Mouse (Mus musculus) T-helper 1 cell (primary cell): ENCODE results near the gene Cebpb.

ENCODE experiments used
- in situ Hi-C: fragments of 300-600 bp; cut with MboI, MseI; formaldehyde crosslinking; loops from one replicate; pipeline ENCODE4 v1.15.1; 2025; ENCODE audit warnings: high pct_unique_total_duplicates

The Cebpb gene

DNA sequence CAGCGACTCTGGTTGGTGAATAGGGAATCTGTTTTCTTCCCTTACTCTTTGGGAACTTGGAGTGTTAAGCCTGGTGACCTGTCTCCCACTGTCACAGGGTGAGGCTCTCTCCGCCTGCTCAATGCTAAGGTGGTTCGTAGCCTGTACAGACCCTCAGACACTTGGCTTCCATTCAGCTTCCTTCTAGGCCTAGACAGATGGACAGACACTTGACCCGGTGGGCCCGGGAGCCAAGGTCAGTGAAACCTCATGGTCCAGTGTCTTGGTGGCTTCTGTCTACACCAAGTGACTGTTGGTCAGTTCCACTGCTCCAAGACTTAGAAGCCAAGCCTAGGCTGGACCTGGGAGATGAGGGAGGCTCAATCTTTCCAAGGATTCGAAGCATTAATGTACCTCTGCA, 2.7 kb downstream of the Cebpb start:
- in situ Hi-C loops = no loop called here

DNA sequence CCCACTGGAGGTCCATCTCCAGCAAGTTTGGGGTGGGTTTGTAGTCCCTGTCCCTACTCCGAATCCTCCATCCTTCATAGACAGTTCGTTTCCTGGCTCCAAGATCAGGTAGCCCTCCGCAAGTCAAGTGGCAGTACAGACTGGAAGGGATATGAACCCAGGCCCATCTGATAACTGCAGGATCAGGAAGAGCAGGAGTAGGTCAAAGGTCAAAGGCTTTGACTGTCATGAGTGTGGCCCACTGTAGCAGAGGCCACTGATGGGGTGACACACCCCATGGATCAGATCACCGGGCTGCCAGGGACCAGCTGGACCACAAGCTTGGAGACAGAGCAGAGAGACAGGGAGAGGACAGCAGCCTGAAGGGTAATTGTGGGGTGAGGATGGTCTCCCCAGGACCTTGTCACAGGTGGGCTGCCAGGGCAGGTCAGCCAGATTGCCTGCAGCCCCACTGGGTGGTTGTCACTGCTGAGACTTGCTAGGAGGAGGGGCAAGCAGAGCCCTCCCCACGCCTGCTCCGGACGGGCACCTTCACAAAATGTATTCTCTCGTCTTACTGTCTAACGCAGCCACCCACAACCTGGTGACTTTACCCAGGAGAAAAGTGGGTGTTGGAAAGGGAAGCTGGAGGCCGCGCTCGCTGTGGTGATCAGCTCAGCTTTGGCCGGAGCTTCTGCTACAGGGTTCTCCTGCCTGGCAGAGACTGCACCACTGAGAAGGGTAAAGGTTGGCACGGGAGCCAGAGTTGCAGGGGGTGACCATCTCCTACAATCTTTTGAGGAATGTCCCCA, 3.4 kb downstream of the Cebpb start:
- in situ Hi-C loops = no loop called here

DNA sequence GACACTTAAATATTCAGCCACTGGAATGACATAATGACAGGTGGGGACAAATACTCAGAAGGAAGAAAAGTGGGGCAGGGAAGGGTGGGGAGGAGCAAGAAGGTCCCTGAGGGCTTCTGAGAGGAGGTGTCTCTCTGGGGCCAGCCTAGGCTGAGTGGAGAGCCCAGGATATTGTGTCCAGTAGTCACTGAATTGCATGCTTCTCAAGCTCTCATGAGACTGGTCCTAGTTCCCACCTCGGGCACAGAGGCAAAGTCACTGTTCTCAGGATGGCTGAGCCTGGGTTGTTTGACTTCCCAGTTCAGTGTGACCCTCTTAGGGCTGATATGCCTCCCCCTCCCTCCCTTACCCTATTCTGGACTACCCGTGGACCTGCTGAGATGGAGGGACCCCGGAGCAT, 4.1 kb downstream of the Cebpb start:
- in situ Hi-C loops = no loop called here

DNA sequence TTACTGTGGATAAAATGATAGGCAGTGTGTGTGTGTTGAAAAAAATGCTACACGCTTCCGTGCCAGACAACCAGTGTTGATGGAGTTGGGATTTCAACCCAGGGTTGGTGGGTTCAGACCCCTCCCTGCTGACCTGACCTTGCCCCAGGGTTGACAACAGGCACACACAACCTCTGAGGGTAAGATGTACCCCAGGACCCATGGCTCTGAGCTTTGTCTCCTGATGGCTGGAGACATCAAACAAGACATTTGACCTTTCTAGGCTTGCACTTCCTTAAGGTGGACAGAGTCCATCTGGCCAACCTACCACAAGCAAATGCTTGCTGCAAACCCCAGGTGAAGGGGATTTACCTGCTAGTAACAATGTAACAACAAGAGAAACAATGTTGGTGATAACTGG, 4.8 kb downstream of the Cebpb start:
- in situ Hi-C loops = no loop called here

DNA sequence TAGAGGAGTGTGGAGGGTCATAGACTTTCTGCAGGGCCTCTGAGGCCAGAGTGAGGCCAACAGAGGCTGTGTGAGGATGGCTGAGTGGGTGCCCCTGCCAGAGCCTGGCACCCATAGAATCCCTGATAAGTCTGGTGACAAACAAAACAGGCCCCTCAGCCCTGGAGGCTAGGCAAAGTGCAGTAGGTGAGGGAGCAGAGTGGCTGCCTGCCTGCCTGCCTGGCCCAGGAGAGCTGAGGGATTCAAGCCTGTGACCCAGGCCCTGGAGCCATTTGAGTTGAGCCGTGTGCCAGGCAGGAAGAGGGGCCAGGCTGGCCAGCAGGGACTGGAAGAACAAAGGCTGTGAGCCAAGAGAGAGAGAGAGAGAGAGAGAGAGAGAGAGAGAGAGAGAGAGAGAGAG, 5.5 kb downstream of the Cebpb start:
- in situ Hi-C loops = no loop called here

DNA sequence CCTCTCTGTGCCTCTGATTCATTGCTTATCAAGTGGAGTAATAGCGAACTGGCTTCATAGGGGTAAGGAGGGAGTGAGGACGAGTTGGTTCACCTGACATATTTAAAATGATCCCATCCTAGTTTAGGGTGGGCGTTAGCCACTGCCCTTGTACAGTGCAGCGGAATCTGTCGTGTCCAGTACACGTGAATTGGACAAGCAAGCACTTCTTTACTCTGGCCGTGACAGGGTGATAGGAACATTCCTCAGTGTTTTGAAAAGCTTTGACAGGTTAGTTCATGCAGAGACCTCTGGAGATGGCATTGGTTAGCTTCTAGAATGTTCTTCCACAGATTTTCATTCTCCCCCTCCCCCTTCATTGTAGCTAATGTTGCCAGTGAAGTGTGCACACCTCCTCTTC, 6.2 kb downstream of the Cebpb start:
- in situ Hi-C loops = no loop called here

DNA sequence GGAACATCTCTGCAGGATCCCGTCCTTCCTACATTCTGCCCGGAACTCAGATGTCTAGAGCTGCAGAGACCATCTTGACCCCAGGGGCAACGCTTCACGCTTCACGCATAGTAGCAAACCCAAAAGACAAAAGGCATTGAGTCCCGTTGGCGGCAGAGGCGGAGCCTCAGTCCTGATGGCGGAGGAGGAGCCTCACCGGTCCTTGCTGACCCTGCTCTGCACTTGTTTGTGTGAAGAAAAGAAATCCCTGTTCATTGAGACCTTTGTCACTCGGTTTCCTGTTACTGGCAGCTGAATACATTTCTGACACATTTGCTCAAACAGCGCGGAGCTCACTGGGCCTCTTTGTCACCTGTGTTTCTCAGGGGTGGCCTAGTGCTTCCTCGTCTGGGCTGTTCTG, 6.8 kb downstream of the Cebpb start:
- in situ Hi-C loops = no loop called here

DNA sequence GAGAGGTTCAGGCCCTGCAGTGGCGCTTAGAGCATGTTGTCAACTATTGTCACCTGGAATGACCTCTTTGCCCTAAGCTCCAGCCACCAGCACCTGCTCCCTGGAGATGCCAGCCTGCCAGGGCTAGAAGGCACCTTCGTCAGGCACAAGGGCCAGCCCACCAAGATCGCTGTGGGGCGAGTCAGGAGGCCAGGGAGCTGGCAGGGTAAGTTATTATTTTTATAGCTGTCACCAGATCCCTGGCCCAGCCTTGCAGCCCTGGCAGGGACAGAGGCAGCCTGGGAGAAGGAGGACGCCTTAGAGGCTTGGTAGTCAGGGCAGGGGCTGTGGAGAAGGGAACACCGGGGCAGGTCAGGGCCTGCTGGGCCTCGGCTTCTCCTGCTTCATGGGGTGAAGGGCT, 7.4 kb downstream of the Cebpb start:
- in situ Hi-C loops = no loop called here

DNA sequence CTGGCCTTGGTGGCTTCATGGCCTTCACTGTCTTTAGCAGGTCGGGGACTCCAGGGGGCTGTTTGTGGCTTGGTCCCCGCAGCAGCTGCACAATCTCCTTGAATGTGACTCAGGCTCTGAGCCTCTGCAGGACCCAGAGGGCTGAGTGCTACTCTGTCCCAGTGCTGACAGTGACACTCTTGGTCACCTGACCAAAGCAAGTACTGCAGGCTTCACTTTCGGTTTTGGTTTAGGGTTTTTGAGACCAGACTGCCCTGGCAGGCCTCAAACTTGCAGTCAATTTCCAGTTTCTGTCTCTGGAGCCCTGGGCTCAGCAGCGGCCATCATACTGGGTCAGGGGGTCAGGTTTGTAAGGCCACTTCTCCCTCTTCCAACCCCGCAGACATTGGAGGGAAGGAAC, 9.2 kb downstream of the Cebpb start:
- in situ Hi-C loops = no loop called here

DNA sequence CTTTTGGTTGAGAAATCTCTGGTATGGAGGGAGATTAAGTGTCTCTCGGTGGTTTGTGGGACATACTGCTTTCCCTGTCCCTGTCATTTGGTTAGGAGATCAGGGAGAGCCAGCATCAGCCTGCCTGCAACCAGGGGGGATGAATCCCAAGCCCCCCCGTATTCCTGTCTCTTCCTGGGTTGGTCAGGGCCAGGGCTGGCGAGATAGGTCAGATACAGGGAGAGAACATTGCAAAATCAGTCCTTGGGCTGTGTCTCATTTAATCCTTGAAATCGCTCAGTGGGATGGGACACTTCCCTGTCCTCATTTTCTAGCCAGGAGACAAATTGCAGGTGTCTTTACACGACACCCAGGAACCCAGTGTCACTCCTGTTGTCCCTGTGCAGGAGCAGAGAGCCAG, 11.3 kb downstream of the Cebpb start:
- in situ Hi-C loops = no loop called here

DNA sequence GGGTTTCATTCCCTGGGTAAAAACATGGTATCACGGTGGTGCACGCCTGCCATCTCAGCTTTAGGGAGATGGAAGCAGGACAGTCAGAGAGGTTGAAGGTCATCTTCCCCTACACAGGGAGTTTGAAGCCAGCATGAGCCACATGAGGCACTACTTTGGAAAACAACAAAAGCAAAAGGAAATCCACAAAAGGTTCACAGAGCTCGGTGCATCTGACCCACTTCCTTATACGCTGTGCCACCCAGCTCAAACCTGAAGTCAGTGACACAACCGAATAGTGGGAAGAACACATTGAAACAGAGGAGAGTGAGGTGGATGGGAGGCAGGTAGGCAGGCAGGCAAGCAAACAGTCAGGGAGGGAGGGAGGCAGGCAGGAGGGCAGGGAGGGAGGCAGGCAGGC, 12.8 kb downstream of the Cebpb start:
- in situ Hi-C loops = no loop called here

DNA sequence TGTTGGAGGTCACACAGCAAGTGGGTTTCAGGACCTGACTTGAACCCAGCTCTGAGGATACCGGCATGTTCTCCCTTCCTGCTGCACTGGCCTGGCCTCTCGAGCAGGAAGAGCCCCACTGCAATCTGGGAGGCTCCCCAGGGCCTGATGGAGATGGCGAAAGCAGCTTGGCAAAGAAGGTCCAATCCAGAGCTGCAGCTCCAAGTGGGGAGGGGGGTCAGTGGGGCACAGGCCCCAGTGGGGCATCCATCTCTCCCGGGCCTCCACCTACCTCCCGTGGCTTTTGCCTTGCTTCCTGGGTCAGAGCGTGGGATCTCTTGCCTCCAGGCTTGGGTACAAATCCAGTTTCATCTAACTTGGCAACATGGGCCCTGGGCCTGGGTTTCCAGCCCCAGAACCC, 13.4 kb downstream of the Cebpb start:
- in situ Hi-C loops = no loop called here

DNA sequence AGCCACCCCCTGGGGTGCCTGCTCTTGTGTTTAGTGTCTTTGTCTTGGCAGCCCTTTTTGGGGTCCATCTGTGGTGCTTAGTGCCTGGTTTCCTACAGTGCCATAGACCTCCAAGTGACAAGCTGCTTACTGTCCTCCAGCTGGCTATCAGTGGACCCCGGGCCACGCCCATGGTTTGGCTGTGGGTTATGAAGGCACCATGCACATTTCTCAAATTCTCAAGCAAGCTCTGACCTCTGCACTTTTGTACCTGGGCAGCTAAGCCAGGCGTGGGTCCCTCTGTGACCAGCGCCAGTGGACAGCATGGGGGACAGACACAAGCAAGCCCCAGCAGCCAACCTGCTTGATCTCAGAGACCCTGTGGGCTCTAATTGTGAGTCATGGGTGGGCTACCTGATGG, 15.7 kb downstream of the Cebpb start:
- in situ Hi-C loops = no loop called here

DNA sequence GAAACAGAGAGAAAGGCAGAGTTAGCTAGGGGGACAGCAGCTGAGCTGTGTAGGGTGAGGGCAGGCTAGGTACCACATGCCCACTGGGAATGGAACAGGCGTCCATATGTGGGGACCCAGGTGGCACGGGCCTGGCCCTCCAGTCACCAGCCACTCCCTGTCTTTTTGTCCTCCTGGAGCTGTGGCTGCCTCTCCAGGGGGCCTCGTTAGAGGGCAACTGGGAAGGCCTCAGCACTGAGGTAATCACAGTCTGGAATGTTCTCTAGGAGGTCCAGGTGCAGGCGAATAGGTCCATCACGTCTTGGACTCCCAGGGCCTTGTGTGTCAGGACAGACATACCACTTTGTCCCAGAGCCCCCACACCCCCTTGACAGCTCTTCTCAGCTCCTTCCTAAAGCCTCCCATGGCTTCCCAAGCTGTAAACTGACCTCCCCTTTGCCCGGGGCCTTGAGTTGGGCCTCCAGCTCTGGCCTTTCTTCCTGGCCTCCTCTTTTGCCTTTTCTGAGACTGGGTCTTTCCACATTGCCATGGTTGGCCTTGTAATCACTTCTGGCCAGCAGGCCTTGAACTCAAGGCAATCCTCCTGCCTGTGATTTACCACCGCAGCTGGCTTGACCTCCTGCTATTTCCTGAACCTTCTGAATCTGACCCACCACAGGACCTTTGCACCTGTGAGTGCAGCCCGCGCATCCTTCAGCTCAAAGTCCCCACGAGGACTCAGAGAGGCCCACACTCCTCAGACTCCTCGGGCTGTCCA, 17.6 kb downstream of the Cebpb start:
- in situ Hi-C loops = no loop called here

DNA sequence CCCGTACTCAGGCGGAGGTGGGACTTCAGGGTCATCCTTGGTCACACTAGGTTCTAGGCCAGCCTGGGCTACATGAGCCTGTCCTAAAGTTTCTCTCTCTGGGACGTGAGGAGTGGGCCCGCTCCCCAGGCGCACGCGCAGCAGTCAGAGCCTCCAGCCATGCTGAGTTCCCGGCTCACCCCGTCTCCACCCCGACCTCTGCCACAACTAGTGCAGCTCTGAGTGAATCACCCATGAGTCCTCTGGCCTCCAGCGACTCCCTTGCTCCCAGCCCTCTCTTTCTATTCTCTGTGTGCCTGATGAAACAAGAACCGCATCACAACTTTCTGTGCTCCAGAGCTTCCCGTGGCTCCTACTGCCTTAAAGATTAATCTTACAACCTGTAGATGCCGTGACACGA, 19.7 kb downstream of the Cebpb start:
- in situ Hi-C loops = no loop called here

DNA sequence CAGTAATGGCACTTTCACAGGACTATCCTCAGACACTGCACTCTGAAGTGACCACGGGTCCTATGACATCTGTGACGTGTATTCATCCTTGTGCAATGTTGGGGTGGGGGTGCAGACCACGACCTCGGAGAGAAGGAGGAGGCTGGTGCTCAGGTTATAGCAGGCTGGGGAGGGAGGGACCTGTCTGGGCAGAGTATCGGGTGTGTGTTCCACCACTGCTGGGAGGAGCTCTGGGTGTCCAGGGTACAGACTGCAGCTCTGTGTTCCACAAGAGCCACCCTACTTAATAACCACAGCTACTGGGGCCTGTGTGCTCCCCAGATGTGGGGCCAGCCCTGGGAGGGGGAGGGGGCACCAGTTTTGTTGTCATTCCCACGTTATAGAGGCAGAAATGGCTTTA, 21.3 kb downstream of the Cebpb start:
- in situ Hi-C loops = no loop called here

DNA sequence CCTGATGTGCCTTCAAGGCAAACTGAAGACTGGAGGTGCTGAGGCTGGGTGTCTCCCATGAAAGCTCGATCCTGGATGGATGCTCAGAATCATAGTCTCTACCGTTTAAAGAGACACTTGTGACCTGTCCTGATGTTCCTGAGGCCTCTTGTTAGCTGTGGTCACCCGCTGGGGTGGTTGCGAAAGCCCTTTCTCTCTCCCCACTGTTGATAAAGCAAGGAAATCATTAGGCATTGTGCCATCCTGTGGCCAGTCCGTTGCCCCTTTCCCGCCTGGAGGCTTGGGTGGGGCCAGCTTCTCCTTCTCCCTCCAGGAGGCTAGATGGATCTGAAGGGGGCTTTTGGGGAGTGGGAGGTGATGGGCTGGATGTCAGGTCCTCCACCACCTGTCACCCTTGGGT, 21.9 kb downstream of the Cebpb start:
- in situ Hi-C loops = no loop called here

DNA sequence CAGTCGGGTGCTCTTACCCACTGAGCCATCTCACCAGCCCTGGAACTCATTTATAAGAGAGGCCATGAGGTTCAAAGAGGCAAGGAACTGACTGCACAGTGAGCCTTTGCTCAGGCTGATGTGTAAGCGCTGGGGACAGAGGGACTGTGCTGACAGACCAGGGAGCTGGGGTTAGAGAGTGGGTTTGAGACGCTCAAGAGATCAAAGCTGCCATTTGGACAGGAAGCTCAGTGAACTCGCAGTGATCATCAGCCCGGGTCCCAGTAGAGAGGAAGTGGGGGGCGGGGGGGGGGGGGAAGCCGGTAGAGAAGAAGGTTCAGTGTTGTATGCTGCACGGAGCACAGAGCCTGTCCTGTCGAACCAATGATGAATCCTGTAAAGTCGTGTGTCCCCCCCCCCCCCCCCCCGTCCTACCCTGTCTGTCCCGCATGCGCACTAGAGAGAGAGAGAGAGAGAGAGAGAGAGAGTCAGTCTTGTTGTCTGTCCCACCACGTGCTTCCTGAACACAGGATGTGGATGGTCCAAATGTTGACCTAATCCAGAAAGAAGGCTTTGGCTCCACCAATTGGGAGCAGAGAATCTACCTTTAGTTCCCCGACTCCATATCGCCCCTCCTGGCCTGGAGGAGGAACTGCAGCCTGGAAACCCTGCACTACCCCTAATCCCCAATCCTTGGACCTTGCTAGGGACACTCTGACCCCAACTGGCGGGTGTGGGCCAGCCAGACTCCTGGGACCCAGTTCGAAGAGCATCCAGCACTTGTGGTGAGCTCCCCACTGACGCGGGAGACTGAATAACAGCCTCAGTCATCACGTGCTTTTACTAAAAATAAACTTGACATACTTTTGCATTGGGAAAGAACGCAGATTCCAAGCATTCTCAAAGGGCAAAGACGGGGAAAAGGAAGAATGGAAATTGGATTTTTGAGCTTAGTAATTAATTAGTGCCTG, 24.4 kb downstream of the Cebpb start:
- in situ Hi-C loops = no loop called here

DNA sequence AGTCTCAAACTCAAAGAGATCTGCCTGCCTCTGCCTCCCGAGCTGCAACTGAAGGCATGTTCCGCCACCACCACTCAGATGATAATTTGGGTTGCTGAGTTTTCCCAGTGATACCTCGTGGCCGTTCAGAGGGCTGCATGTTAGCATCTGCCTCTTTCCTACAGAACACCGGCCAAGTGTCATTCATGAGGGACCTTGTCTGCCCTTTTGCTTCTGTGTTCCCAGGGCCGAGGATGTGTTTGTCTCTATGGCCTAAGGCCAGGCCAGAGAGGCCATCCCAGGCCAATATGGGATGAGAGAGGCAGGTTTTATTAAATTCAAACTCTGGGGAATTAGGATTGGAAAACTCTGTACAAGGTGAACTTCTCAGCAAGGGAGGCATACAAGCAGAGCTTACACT, 25.6 kb downstream of the Cebpb start:
- in situ Hi-C loops = no loop called here

DNA sequence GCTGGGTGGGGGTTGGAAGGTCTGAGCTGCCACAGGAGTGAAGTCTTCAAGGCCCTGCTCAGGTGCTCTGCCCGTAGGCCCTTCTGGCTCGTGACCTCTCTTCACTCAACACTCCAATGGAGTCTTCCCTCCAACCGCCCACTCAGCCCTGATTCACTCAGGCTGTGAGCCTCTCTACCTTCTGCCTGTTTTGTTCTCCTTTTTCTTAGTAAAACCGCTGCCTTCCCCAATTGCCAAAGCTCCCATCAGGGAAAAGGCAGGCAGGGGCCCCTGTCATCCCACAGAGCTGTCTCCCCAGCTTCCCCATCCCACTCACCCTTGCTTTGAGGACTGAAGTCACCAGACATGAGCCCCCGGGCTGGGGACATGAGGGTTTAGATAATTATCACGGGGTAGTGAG, 26.3 kb downstream of the Cebpb start:
- in situ Hi-C loops = no loop called here

DNA sequence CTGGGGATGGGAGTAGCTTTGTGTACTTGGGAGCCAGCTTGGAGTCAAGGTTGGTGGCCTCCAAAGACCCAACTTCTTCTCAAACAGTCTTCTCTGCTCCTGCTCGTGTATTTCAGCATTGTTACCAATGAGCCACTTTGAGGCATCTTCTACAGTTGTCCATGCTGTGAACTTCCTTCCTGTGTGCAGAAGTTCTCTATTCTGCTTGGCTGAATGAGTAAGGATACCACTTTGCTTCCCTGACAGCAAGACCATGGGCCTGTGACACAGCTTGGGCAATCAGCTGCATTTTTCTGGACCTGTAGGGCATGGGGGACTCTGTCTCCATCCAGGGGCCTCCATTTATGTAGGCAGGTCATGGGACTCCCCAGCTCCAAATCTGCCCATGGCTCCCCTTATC, 28.5 kb downstream of the Cebpb start:
- in situ Hi-C loops = no loop called here

DNA sequence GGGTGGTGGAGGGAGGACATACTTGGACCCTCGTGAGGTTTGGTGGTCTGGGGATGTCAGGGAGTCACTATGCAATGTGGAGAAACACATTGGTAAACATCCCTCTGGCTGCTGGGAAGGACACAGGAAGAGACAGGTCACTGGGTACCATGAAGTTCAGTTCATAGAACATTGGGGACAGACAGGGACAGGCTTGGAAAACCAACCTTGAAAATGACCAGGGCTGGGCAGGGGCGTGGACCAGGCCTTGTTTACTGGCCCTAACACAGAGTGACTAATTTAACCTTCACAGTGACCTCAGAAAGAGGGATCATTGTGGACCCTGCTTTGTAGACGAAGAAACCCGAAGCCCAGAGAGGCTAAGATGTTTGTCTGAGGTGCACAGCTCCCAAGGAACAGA, 30.8 kb downstream of the Cebpb start:
- in situ Hi-C loops = no loop called here
